In genomic region chr4:46390390-46390970, GRCm38 (mm10) we compare ENCODE assay signal across 8 mouse cellular contexts. TPM values are rescaled to one million over a fixed set of nuclear protein-coding genes. Genes with fewer than 3 reads are reported as not detected.
A peak's percentile ranks its signal among the peaks of the same experiment; 100 is the strongest.
DNase-seq lines count a peak whose midpoint lies in the region; ATAC-seq lines count a peak whose summit lies in the region.

No protein-coding gene starts in this region.

- peak; percentile 38 for ATAC-seq in activated CD4-positive, CD25-positive, alpha-beta regulatory T cell, adult 4 months
- peak; percentile 67 for ATAC-seq in common myeloid progenitor, adult 5-6 weeks (replicated peaks; ENCODE audit: low read depth, poor library complexity, severe bottlenecking)
- peak; percentile 61 for ATAC-seq in megakaryocyte, adult 5-6 weeks (ENCODE audit: poor library complexity, severe bottlenecking)

- peak; percentile 76 for DNase-seq in gastrocnemius, postnatal 10 days
- DNase-seq in induced T-regulatory cell, adult 2 months (ENCODE audit: low read depth): peak; percentile 97
- DNase-seq in left cerebral cortex, adult 8-10 months (ENCODE audit: low spot score in 2 of 2): peak; percentile 36 to 42
- peak; percentile 74 to 79 for DNase-seq in right cerebral cortex, adult 2 months (ENCODE audit: low spot score in 2 of 2)
- peak; percentile 74 for DNase-seq in urinary bladder, postnatal 25 days (ENCODE audit: low spot score)

RNA-seq across cellular contexts. Expression of gene Trmo, which starts 1.2 kb away (rescaled TPM):
- 10 to 100 TPM; 10.9 to 16.3 TPM for polyA plus RNA-seq in activated CD4-positive, CD25-positive, alpha-beta regulatory T cell, adult 4 months (2017; shearing (Covaris generic))
- 9.7 and 17.0 TPM in 2 replicates for total RNA-seq in common myeloid progenitor, adult 5-6 weeks (2017)
- total RNA-seq in gastrocnemius, postnatal 10 days (2021): 1 to 10 TPM; 3.5 to 4.0 TPM
- 1 to 10 TPM; 3.8 to 4.6 (median 4.1) TPM for total RNA-seq in left cerebral cortex, adult 8-10 months (2022)
- 6.9 and 8.4 TPM in 2 replicates for total RNA-seq in megakaryocyte, adult 5-6 weeks (2015)
- total RNA-seq in megakaryocyte, adult 5-6 weeks (2017): 6.8 and 9.0 TPM in 2 replicates

RNA-seq across cellular contexts. Expression of gene Hemgn, which starts 22.8 kb away (rescaled TPM):
- 1 to 10 TPM in 1 of 2 experiments, under 1 TPM in 1; 0.93 to 2.7 TPM for polyA plus RNA-seq in activated CD4-positive, CD25-positive, alpha-beta regulatory T cell, adult 4 months (2017; shearing (Covaris generic))
- 64.2 and 76.9 TPM in 2 replicates for total RNA-seq in common myeloid progenitor, adult 5-6 weeks (2017)
- total RNA-seq in gastrocnemius, postnatal 10 days (2021): 1 to 10 TPM in 1 of 2 experiments, not detected in 1; 1.7 TPM
- total RNA-seq in left cerebral cortex, adult 8-10 months (2022): not detected
- 4.8 and 12.0 TPM in 2 replicates for total RNA-seq in megakaryocyte, adult 5-6 weeks (2015)
- 5.8 and 11.8 TPM in 2 replicates for total RNA-seq in megakaryocyte, adult 5-6 weeks (2017)

RNA-seq across cellular contexts. Expression of gene Foxe1, which starts 47.1 kb away (rescaled TPM):
- polyA plus RNA-seq in activated CD4-positive, CD25-positive, alpha-beta regulatory T cell, adult 4 months (2017; shearing (Covaris generic)): not detected
- total RNA-seq in common myeloid progenitor, adult 5-6 weeks (2017): 0.34 TPM in 1 of 2 replicates, not detected in the other
- not detected for total RNA-seq in gastrocnemius, postnatal 10 days (2021)
- not detected for total RNA-seq in left cerebral cortex, adult 8-10 months (2022)
- total RNA-seq in megakaryocyte, adult 5-6 weeks (2015): 0.11 TPM in 1 of 2 replicates, not detected in the other
- total RNA-seq in megakaryocyte, adult 5-6 weeks (2017): not detected in 2 replicates

Comparison
In these comparisons a context has a peak if more than half of its experiments do, and no peak if none do; other contexts are left out.
1. Peak in every context shown above with its lines: DNase-seq and ATAC-seq.
2. DNase-seq: peak in every context shown above with its lines; median percentile 97 in induced T-regulatory cell, adult 2 months; 76 in right cerebral cortex, adult 2 months; 76 in gastrocnemius, postnatal 10 days; 74 in urinary bladder, postnatal 25 days; 39 in left cerebral cortex, adult 8-10 months.